ENCODE assay signal across 9 mouse cellular contexts in genomic region chr8:128487966-128488931, GRCm38 (mm10).
DNase-seq lines count a peak whose midpoint lies in the region; ATAC-seq lines count a peak whose summit lies in the region.
"Had no signal": no experiment of that assay in that cellular context is flagged by ENCODE, and none has a peak within 500 bp of the region (broad histone marks: within the 10 kb centered on the region; RNA-seq: fewer than 3 reads in every experiment).

No protein-coding gene starts in this region.

- 51% methylated on average over 10 of the region's 10 CpGs for WGBS in heart, embryonic 16.5 days
- WGBS in heart, embryonic 10.5 days = 55% methylated on average over 10 of the region's 10 CpGs
- WGBS in kidney, embryonic 15.5 days = 8% methylated on average over 10 of the region's 10 CpGs

- no peaks in the 10 kb centered on the region for H3K27me3 ChIP-seq in heart, embryonic 16.5 days (ENCODE audit: control insufficient read depth, insufficient read depth, low read length)
- no peaks in the 10 kb centered on the region for H3K27me3 ChIP-seq in heart, embryonic 10.5 days (ENCODE audit: insufficient read depth, poor library complexity, severe bottlenecking)
- no peaks in the 10 kb centered on the region for H3K27me3 ChIP-seq in kidney, embryonic 15.5 days
- H3K27me3 ChIP-seq: limb, embryonic 15.5 days had no signal

- DNase-seq in heart, embryonic 10.5 days (ENCODE audit: low spot score) = no peak
- peak; percentile 68 for DNase-seq in embryo, embryonic 10.5 days (ENCODE audit: low spot score)
- DNase-seq in lung, postnatal 36 days = peak; percentile 73
- DNase-seq in gastrocnemius, postnatal 4 days (ENCODE audit: low spot score in 2 of 2) = no peak
- DNase-seq in left cerebral cortex, adult 8-10 months (ENCODE audit: low spot score in 2 of 2) = no peak
- DNase-seq in cerebellum, postnatal 14 days = no peak

- H3K4me1 ChIP-seq in heart, embryonic 16.5 days (ENCODE audit: control insufficient read depth, insufficient read depth, low read length) = peaks cover 40% of the 10 kb centered on the region
- H3K4me1 ChIP-seq in heart, embryonic 10.5 days = peaks cover 29% of the 10 kb centered on the region
- peaks cover 71% of the 10 kb centered on the region for H3K4me1 ChIP-seq in kidney, embryonic 15.5 days
- H3K4me1 ChIP-seq: limb, embryonic 15.5 days had no signal

- 0 out of 2 replicates have a peak overlapping the region, but pooled peaks have one; percentile 9 for H3K9ac ChIP-seq in heart, embryonic 16.5 days (ENCODE audit: low read length)
- no peak overlapping the region for H3K9ac ChIP-seq in kidney, embryonic 15.5 days
- H3K9ac ChIP-seq: limb, embryonic 15.5 days had no signal

- H3K36me3 ChIP-seq in heart, embryonic 16.5 days (ENCODE audit: control insufficient read depth, insufficient read depth) = peaks cover 33% of the 10 kb centered on the region
- H3K36me3 ChIP-seq in heart, embryonic 10.5 days = peaks cover 50% of the 10 kb centered on the region
- peaks cover 24% of the 10 kb centered on the region for H3K36me3 ChIP-seq in kidney, embryonic 15.5 days
- H3K36me3 ChIP-seq: limb, embryonic 15.5 days had no signal

- H3K4me2 ChIP-seq in heart, embryonic 16.5 days (ENCODE audit: low read depth, low read length) = no peak overlapping the region
- peak overlapping the region; percentile 27 for H3K4me2 ChIP-seq in kidney, embryonic 15.5 days
- H3K4me2 ChIP-seq: limb, embryonic 15.5 days had no signal

- no peak for ATAC-seq in heart, embryonic 16.5 days (replicated peaks; ENCODE audit: extremely low read depth, insufficient read depth, low FRiP score)
- ATAC-seq in kidney, embryonic 15.5 days (replicated peaks; ENCODE audit: low FRiP score) = peak; percentile 92

- no peak overlapping the region for H3K4me3 ChIP-seq in heart, embryonic 16.5 days (ENCODE audit: low read length)
- no peak overlapping the region for H3K4me3 ChIP-seq in heart, embryonic 10.5 days
- H3K4me3 ChIP-seq in kidney, embryonic 15.5 days (replicated peaks) = no peak overlapping the region
- H3K4me3 ChIP-seq: limb, embryonic 15.5 days had no signal

- peak overlapping the region; percentile 67 for H3K27ac ChIP-seq in heart, embryonic 16.5 days (ENCODE audit: low read length)
- no peak overlapping the region for H3K27ac ChIP-seq in heart, embryonic 10.5 days
- peak overlapping the region; percentile 90 for H3K27ac ChIP-seq in kidney, embryonic 15.5 days
- H3K27ac ChIP-seq: limb, embryonic 15.5 days had no signal

- no peaks in the 10 kb centered on the region for H3K9me3 ChIP-seq in heart, embryonic 16.5 days (replicated peaks; ENCODE audit: control insufficient read depth, low read length)
- H3K9me3 ChIP-seq in heart, embryonic 10.5 days = no peaks in the 10 kb centered on the region
- no peaks in the 10 kb centered on the region for H3K9me3 ChIP-seq in kidney, embryonic 15.5 days (replicated peaks)
- H3K9me3 ChIP-seq: limb, embryonic 15.5 days had no signal

Comparison
In these comparisons a context has a peak if more than half of its experiments do, and no peak if none do; other contexts are left out.
1. DNase-seq: peak in embryo, embryonic 10.5 days (single experiment) and lung, postnatal 36 days (single experiment); none in heart, embryonic 10.5 days (single experiment), gastrocnemius, postnatal 4 days (0 of 2), left cerebral cortex, adult 8-10 months (0 of 2) and cerebellum, postnatal 14 days (0 of 2).